ENCODE assay signal across 31 mouse cellular contexts in genomic region chr17:47533691-47534090, GRCm38 (mm10). TPM values are rescaled to one million over a fixed set of nuclear protein-coding genes. Genes with fewer than 3 reads are reported as not detected.
DNase-seq lines count a peak whose midpoint lies in the region; ATAC-seq and TF ChIP-seq lines count a peak whose summit lies in the region.
"Had no signal": no experiment of that assay in that cellular context is flagged by ENCODE, and none has a peak within 500 bp of the region (broad histone marks: within the 10 kb centered on the region; RNA-seq: fewer than 3 reads in every experiment).

No protein-coding gene starts in this region.

- H3K9me3 ChIP-seq in liver, embryonic 12.5 days (replicated peaks), result no peaks in the 10 kb centered on the region
- no peaks in the 10 kb centered on the region for H3K9me3 ChIP-seq in liver, postnatal 0 days (ENCODE audit: low read length)
- H3K9me3 ChIP-seq in hindbrain, embryonic 10.5 days, result no peaks in the 10 kb centered on the region
- H3K9me3 ChIP-seq: embryonic facial prominence, embryonic 13.5 days; forebrain, embryonic 10.5 days; hindbrain, embryonic 15.5 days; intestine, embryonic 15.5 days; neural tube, embryonic 12.5 days had no signal

- TF ChIP-seq EP300 in liver, postnatal 0 days (IDR thresholded peaks at IDR 0.05; ENCODE audit: low read depth), result no peak

- ATAC-seq in liver, embryonic 12.5 days, result no peak
- no peak for ATAC-seq in liver, postnatal 0 days
- ATAC-seq: forebrain, embryonic 16.5 days; intestine, embryonic 15.5 days; midbrain, embryonic 16.5 days; Patski had no signal

- 93% methylated on average over 13 of the region's 13 CpGs for WGBS in liver, embryonic 12.5 days (ENCODE audit: insufficient replicate concordance)
- WGBS in liver, postnatal 0 days (ENCODE audit: insufficient replicate concordance), result 95% methylated on average over 13 of the region's 13 CpGs
- 95% methylated on average over 13 of the region's 13 CpGs for WGBS in hindbrain, embryonic 10.5 days

- H3K27me3 ChIP-seq in liver, embryonic 12.5 days (replicated peaks), result no peaks in the 10 kb centered on the region
- H3K27me3 ChIP-seq in liver, postnatal 0 days (ENCODE audit: insufficient read depth, low read length), result no peaks in the 10 kb centered on the region
- no peaks in the 10 kb centered on the region for H3K27me3 ChIP-seq in hindbrain, embryonic 10.5 days (ENCODE audit: insufficient read depth, poor library complexity, severe bottlenecking)
- H3K27me3 ChIP-seq: embryonic facial prominence, embryonic 13.5 days; hindbrain, embryonic 15.5 days; intestine, embryonic 15.5 days; neural tube, embryonic 12.5 days; Patski had no signal

- TF ChIP-seq CTCF in liver, postnatal 0 days (IDR thresholded peaks at IDR 0.05; ENCODE audit: low read depth), result no peak

- H3K9ac ChIP-seq in liver, embryonic 12.5 days, result no peak overlapping the region
- H3K9ac ChIP-seq in liver, postnatal 0 days (replicated peaks), result no peak overlapping the region
- H3K9ac ChIP-seq: embryonic facial prominence, embryonic 13.5 days; hindbrain, embryonic 15.5 days; intestine, embryonic 15.5 days; lung, embryonic 14.5 days; neural tube, embryonic 12.5 days had no signal

- peak; percentile 85 for DNase-seq in CD4-positive helper T cell, adult 2 months (ENCODE audit: low read depth, low spot score)
- DNase-seq in CD4-positive, CD25-positive, alpha-beta regulatory T cell, adult 2 months (ENCODE audit: low read depth, low spot score), result peak; percentile 64
- DNase-seq in liver, postnatal 0 days, result no peak
- no peak for DNase-seq in hindbrain, embryonic 10.5 days (ENCODE audit: low spot score)
- DNase-seq in spleen, postnatal 4 days (ENCODE audit: low spot score in 2 of 2), result no peak
- no peak for DNase-seq in frontal cortex, postnatal 10 days (ENCODE audit: low spot score in 2 of 2)
- DNase-seq: adrenal gland, postnatal 14 days; B cell, adult 2 months; cerebellum, adult 11 months; cerebellum, adult 9-10 months; gastrocnemius, postnatal 14 days; heart, adult 11 months; heart, postnatal 4 days; kidney, adult 8-10 months; kidney, postnatal 4 days; layer of hippocampus, postnatal 36 days; left cerebral cortex, postnatal 4 days; lung, embryonic 14.5 days; lung, postnatal 14 days; right cerebral cortex, postnatal 4 days had no signal

- H3K4me3 ChIP-seq in liver, embryonic 12.5 days, result no peak overlapping the region
- H3K4me3 ChIP-seq in liver, postnatal 0 days (ENCODE audit: low read depth, low read length), result no peak overlapping the region
- H3K4me3 ChIP-seq in hindbrain, embryonic 10.5 days, result no peak overlapping the region
- H3K4me3 ChIP-seq: embryonic facial prominence, embryonic 13.5 days; forebrain, embryonic 10.5 days; hindbrain, embryonic 15.5 days; intestine, embryonic 15.5 days; neural tube, embryonic 12.5 days had no signal

- no peaks in the 10 kb centered on the region for H3K36me3 ChIP-seq in liver, embryonic 12.5 days
- peaks cover 5% of the 10 kb centered on the region; the same call in 1 of the 2 replicates for H3K36me3 ChIP-seq in liver, postnatal 0 days (replicated peaks; ENCODE audit: insufficient read depth, low read length)
- no peaks in the 10 kb centered on the region for H3K36me3 ChIP-seq in hindbrain, embryonic 10.5 days
- H3K36me3 ChIP-seq: embryonic facial prominence, embryonic 13.5 days; forebrain, embryonic 10.5 days; hindbrain, embryonic 15.5 days; intestine, embryonic 15.5 days; neural tube, embryonic 12.5 days had no signal

- H3K27ac ChIP-seq in liver, embryonic 12.5 days, result peak overlapping the region; percentile 99
- peak overlapping the region; percentile 89; the same call in 1 of the 2 replicates for H3K27ac ChIP-seq in liver, postnatal 0 days (ENCODE audit: low read depth)
- H3K27ac ChIP-seq in hindbrain, embryonic 10.5 days, result no peak overlapping the region
- H3K27ac ChIP-seq: embryonic facial prominence, embryonic 13.5 days; forebrain, embryonic 10.5 days; hindbrain, embryonic 15.5 days; intestine, embryonic 15.5 days; kidney, postnatal 0 days; neural tube, embryonic 12.5 days had no signal

- H3K4me2 ChIP-seq in liver, embryonic 12.5 days, result no peak overlapping the region
- H3K4me2 ChIP-seq in liver, postnatal 0 days (ENCODE audit: low read depth, low read length), result no peak overlapping the region
- H3K4me2 ChIP-seq: embryonic facial prominence, embryonic 13.5 days; heart, embryonic 11.5 days; hindbrain, embryonic 15.5 days; intestine, embryonic 15.5 days; lung, embryonic 14.5 days; neural tube, embryonic 12.5 days had no signal

- peaks cover 90% of the 10 kb centered on the region for H3K4me1 ChIP-seq in liver, embryonic 12.5 days
- H3K4me1 ChIP-seq in liver, postnatal 0 days (ENCODE audit: insufficient read depth), result peaks cover 51% of the 10 kb centered on the region
- peaks cover 15% of the 10 kb centered on the region for H3K4me1 ChIP-seq in hindbrain, embryonic 10.5 days (replicated peaks)
- H3K4me1 ChIP-seq: hindbrain, embryonic 15.5 days; neural tube, embryonic 12.5 days had no signal

RNA-seq across cellular contexts. Expression of gene Ccnd3, which starts 28.8 kb away (rescaled TPM):
- 546 and 555 TPM in 2 replicates for polyA plus RNA-seq in liver, embryonic 12.5 days (2016; fragmentation: Nextera tagmentation; extraction: Ambion mirVana)
- 249 and 250 TPM in 2 replicates for polyA plus RNA-seq in liver, postnatal 0 days (2015; fragmentation: Nextera tagmentation; extraction: Ambion mirVana)
- polyA plus RNA-seq in hindbrain, embryonic 10.5 days (2016; fragmentation: Nextera tagmentation; extraction: Ambion mirVana), result 289 and 330 TPM in 2 replicates

RNA-seq across cellular contexts. Expression of gene Taf8, which starts 31.6 kb away (rescaled TPM):
- polyA plus RNA-seq in liver, embryonic 12.5 days (2016; fragmentation: Nextera tagmentation; extraction: Ambion mirVana), result 17.6 and 18.0 TPM in 2 replicates
- 6.5 and 8.1 TPM in 2 replicates for polyA plus RNA-seq in liver, postnatal 0 days (2015; fragmentation: Nextera tagmentation; extraction: Ambion mirVana)
- 32.5 and 36.0 TPM in 2 replicates for polyA plus RNA-seq in hindbrain, embryonic 10.5 days (2016; fragmentation: Nextera tagmentation; extraction: Ambion mirVana)

Comparison
In these comparisons a context has a peak if more than half of its experiments do, and no peak if none do; other contexts are left out.
1. DNase-seq: peak in CD4-positive helper T cell, adult 2 months (single experiment) and CD4-positive, CD25-positive, alpha-beta regulatory T cell, adult 2 months (single experiment); none in liver, postnatal 0 days (single experiment), hindbrain, embryonic 10.5 days (single experiment), spleen, postnatal 4 days (0 of 2) and frontal cortex, postnatal 10 days (0 of 2).